Mouse (Mus musculus): ENCODE measurements around the gene Map9.
"Not testable (repeated sequence)": the region's sequence is repeated elsewhere in the genome, so short reads cannot be mapped to it uniquely, and the experiment has no call there.

- TF ChIP-seq EP300 (IDR thresholded peaks at IDR 0.05; ENCODE audit: insufficient read depth, low read depth, low read length); POLR2A (IDR thresholded peaks at IDR 0.05; ENCODE audit: insufficient read depth, low read depth, low read length); CTCF (IDR thresholded peaks at IDR 0.05): not testable (repeated sequence)
Measured at GRCm38 (mm10) chr3:82326736-82327135, 31.1 kb upstream of the Map9 start.

Data from heart, adult 2 months (tissue).